Mouse (Mus musculus) ES-Bruce4 (cell line): ENCODE measurements around the gene Zbtb48. TPM values are rescaled to one million over a fixed set of nuclear protein-coding genes. Genes with fewer than 3 reads are reported as not detected.

Experiments used
- H3K27ac ChIP-seq: 2 replicates; pipeline ENCODE4 v1.5.1; 2012; ENCODE audit warnings: low read length, inconsistent platforms; ENCODE audit not compliant: insufficient read depth
- H3K27me3 ChIP-seq: 2 replicates; pipeline ENCODE4 v1.6.1; 2012; ENCODE audit warnings: mild to moderate bottlenecking, low read length, inconsistent platforms; ENCODE audit not compliant: control insufficient read depth, poor library complexity, insufficient read depth, severe bottlenecking
- H3K36me3 ChIP-seq: 2 replicates; pipeline ENCODE4 v1.6.1; 2012; ENCODE audit warnings: inconsistent platforms, mild to moderate bottlenecking, low read length, moderate library complexity; ENCODE audit not compliant: control insufficient read depth, poor library complexity, insufficient read depth, severe bottlenecking
- H3K4me1 ChIP-seq: one replicate; pipeline ENCODE4 v1.8.1; 2011; ENCODE audit warnings: low read length; ENCODE audit not compliant: control insufficient read depth, insufficient read depth
- H3K4me3 ChIP-seq: 2 replicates; pipeline ENCODE4 v1.5.1; 2011; ENCODE audit warnings: low read depth, mild to moderate bottlenecking, low read length
- H3K9ac ChIP-seq: 2 replicates; pipeline ENCODE4 v1.6.1; 2012; ENCODE audit warnings: low read depth, mild to moderate bottlenecking, inconsistent platforms; ENCODE audit not compliant: poor library complexity, severe bottlenecking
- H3K9me3 ChIP-seq: replicated peaks from 2 replicates; pipeline ENCODE4 v1.6.1; 2012; ENCODE audit warnings: mild to moderate bottlenecking, low read length, inconsistent platforms; ENCODE audit not compliant: control insufficient read depth, poor library complexity, insufficient read depth, severe bottlenecking
- CTCF ChIP-seq: IDR thresholded peaks from one replicate; pipeline ENCODE4 v1.8.1; 2011; ENCODE audit warnings: low read depth, low read length
- EP300 ChIP-seq: IDR thresholded peaks from 2 replicates; pipeline ENCODE4 v1.6.1; 2011; ENCODE audit warnings: low read depth, low read length; ENCODE audit not compliant: insufficient read depth
- POLR2A ChIP-seq: IDR thresholded peaks from one replicate; pipeline ENCODE4 v1.8.1; 2011; ENCODE audit warnings: low read length; ENCODE audit not compliant: insufficient read depth
- polyA plus RNA-seq: library from polyadenylated mRNA; stranded (reverse); fragments of >200 nt; gene quantifications from 2 replicates; pipeline ENCODE4 v1.2.4, GENCODE M21; 2011; ENCODE audit warnings: low read depth; ENCODE audit not compliant: missing spikeins, insufficient read depth, insufficient read length

Zbtb48 gene
- polyA plus RNA-seq, 1 experiment, result 13.5 TPM

DNA sequence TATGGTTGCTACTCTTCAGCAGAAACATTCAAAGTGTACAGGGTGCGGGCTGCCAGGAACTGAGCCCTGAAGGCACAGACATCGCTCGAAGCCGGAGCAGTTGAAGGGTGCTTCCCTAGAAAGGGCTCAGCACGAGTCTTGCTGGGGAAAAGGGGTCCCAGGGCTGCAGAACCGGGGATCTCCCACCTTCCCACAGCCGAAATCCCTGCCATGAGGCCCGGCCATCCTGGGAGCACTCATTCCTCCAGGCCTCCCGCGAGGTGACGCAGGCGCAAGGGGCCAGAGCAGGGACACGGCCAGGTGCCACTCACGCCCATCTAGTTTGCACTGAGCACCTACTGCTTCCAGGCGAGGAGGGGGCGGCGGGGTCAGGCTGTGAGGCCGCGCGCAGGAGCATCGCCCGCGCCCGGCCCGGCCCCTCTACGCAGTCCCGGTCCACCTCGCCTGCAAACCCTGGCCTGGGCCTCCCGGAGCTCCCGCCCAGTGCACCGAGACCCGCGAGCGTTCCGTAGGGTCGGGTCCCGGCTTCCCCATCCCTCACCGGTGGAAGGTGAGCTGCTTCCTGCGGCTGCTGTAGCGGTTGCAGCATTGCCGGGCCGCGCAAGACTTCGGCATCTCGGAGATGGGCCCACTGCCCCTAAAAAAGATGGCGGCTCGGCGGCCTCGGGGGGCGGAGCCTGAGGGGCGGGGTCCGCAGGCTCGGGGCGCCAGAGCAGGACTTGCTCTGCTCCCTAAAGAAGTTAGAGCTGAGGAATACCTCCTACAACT lies 38.9 kb downstream of the Zbtb48 start, which contains the start of gene Thap3:
Gene Thap3 (minus strand): TSS at position 656 of the 768 bp plus-strand sequence.
- peaks cover 11% of the 10 kb centered on the region for H3K4me1 ChIP-seq
- no peaks in the 10 kb centered on the region for H3K27me3 ChIP-seq
- H3K9ac ChIP-seq, result peak within 1 kb of the TSS; percentile 78
- TF ChIP-seq CTCF (no peak), EP300 (no peak), POLR2A (no peak)
- H3K27ac ChIP-seq, result peak within 1 kb of the TSS; percentile 20; the same call in 1 of the 2 replicates
- H3K4me3 ChIP-seq, result peak within 1 kb of the TSS; percentile 86
- H3K36me3 ChIP-seq, result peaks cover 22% of the 10 kb centered on the region
- H3K9me3 ChIP-seq, result no peaks in the 10 kb centered on the region

DNA sequence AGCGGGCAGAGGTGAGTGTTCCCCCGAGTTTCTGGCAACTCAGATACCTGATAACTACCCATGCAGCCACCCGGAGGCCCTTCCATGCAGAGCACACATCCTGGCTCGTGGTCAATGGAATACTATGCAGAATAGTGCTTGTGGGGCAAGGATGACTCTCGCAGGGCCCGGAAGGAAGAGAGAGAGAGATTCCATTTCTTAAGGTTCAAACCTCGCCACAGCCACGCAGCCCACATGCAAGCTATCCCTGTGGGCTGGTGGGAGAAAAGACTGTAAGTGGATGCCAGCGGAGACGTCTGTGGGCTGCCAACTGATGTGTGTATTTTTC lies 39.5 kb downstream of the Zbtb48 start:
- Histone ChIP-seq H3K9me3 (no peaks in the 10 kb centered on the region), H3K9ac (peak overlapping the region; percentile 78), H3K27me3 (no peaks in the 10 kb centered on the region), H3K4me1 (peaks cover 11% of the 10 kb centered on the region), H3K36me3 (peaks cover 18% of the 10 kb centered on the region), H3K27ac (no peak overlapping the region), H3K4me3 (peak overlapping the region; percentile 86)
- no peak for TF ChIP-seq CTCF
- TF ChIP-seq POLR2A, result no peak
- TF ChIP-seq EP300, result no peak

- Histone ChIP-seq H3K4me1 (peaks cover 11% of the 10 kb centered on the region), H3K9ac (no peak overlapping the region)
These were observed 40.8 kb downstream of the Zbtb48 start for GRCm38 (mm10) chr4:151986650-151987049.

DNA sequence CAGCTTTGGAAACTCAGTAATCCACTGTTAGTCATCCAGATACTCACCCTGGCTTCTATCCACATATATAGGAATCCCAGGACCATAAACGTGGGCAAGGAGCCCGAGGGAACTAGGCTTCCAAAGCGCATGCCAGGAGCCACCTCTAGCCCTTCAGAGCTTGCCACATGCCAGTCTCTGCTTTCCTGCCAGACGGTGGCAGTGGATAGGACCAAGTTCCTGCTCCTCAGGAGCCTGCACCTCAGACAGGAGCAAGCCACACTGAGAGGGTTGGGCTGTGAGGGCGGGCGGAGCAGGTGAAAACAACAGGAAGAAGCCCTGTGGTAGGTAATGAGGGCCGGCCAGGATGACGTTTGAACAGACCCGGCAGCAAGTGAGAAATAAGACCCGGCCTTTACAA lies 41.6 kb downstream of the Zbtb48 start:
- TF ChIP-seq EP300 (no peak), CTCF (no peak), POLR2A (no peak)
- Histone ChIP-seq H3K27me3 (no peaks in the 10 kb centered on the region), H3K9me3 (no peaks in the 10 kb centered on the region), H3K9ac (no peak overlapping the region), H3K27ac (peak overlapping the region; percentile 68), H3K4me3 (peak overlapping the region; percentile 26), H3K36me3 (peaks cover 5% of the 10 kb centered on the region), H3K4me1 (peaks cover 11% of the 10 kb centered on the region)

More at GRCm38 (mm10) chr4:151986650-151987049, 40.8 kb downstream of the Zbtb48 start:
- TF ChIP-seq POLR2A (no peak), CTCF (no peak), EP300 (0 out of 2 replicates have a peak, but pooled peaks have one; percentile 1)
- Histone ChIP-seq H3K4me3 (peak overlapping the region; percentile 29), H3K36me3 (peaks cover 11% of the 10 kb centered on the region), H3K27me3 (no peaks in the 10 kb centered on the region), H3K9me3 (no peaks in the 10 kb centered on the region), H3K27ac (peak overlapping the region; percentile 68)

GRCm38 (mm10) chr4:151983560-151983959 lies 43.9 kb downstream of the Zbtb48 start:
- Histone ChIP-seq H3K4me1 (peaks cover 7% of the 10 kb centered on the region), H3K4me3 (peak overlapping the region; percentile 13), H3K27me3 (no peaks in the 10 kb centered on the region), H3K9ac (peak overlapping the region; percentile 15; the same call in 1 of the 2 replicates), H3K27ac (no peak overlapping the region), H3K9me3 (no peaks in the 10 kb centered on the region), H3K36me3 (peaks cover 17% of the 10 kb centered on the region)
- TF ChIP-seq POLR2A (no peak), EP300 (no peak), CTCF (no peak)

GRCm38 (mm10) chr4:151983043-151983442 lies 44.4 kb downstream of the Zbtb48 start:
- no peak for TF ChIP-seq CTCF
- Histone ChIP-seq H3K4me3 (no peak overlapping the region), H3K27me3 (no peaks in the 10 kb centered on the region), H3K36me3 (peaks cover 17% of the 10 kb centered on the region), H3K27ac (no peak overlapping the region), H3K9ac (0 out of 2 replicates have a peak overlapping the region, but pooled peaks have one; percentile 15), H3K9me3 (no peaks in the 10 kb centered on the region), H3K4me1 (peaks cover 7% of the 10 kb centered on the region)
